Mouse (Mus musculus): ENCODE data around the gene Kcnb1. TPM values are rescaled to one million over a fixed set of nuclear protein-coding genes. Genes with fewer than 3 reads are reported as not detected.

The Kcnb1 gene
- polyA plus RNA-seq, 1 experiment from 2014 or later = 0.55 TPM

GRCm38 (mm10) chr2:167061381-167062034 is 128.4 kb downstream of the Kcnb1 start:
- DNase-seq (ENCODE audit: low spot score) = peak; percentile 13

GRCm38 (mm10) chr2:167060761-167061160 is 129.2 kb downstream of the Kcnb1 start:
- no peak for DNase-seq (ENCODE audit: low spot score)

- DNase-seq (ENCODE audit: low spot score) = no peak
Observed at GRCm38 (mm10) chr2:167060360-167060759, 129.6 kb downstream of the Kcnb1 start.

- no peak for DNase-seq (ENCODE audit: low spot score)
Observed at GRCm38 (mm10) chr2:167059960-167060359, 130.0 kb downstream of the Kcnb1 start.

- no peak for DNase-seq (ENCODE audit: low spot score)
Observed at GRCm38 (mm10) chr2:167059536-167059935, 130.4 kb downstream of the Kcnb1 start.

- DNase-seq (ENCODE audit: low spot score) = no peak
Observed at GRCm38 (mm10) chr2:167058814-167059387, 131.1 kb downstream of the Kcnb1 start.

- peak; percentile 14 for DNase-seq (ENCODE audit: low spot score)
Observed at GRCm38 (mm10) chr2:167058201-167058600, 131.8 kb downstream of the Kcnb1 start.

- no peak for DNase-seq (ENCODE audit: low spot score)
Observed at GRCm38 (mm10) chr2:167056942-167057323, 133.0 kb downstream of the Kcnb1 start.

GRCm38 (mm10) chr2:167056210-167056941 is 133.6 kb downstream of the Kcnb1 start:
- no peak for DNase-seq (ENCODE audit: low spot score)

GRCm38 (mm10) chr2:167055386-167055785 is 134.6 kb downstream of the Kcnb1 start:
- DNase-seq (ENCODE audit: low spot score) = no peak

- DNase-seq (ENCODE audit: low spot score) = no peak
Observed at GRCm38 (mm10) chr2:167053127-167053844, 136.7 kb downstream of the Kcnb1 start.

GRCm38 (mm10) chr2:167048698-167049358 is 141.1 kb downstream of the Kcnb1 start:
- no peak for DNase-seq (ENCODE audit: low spot score)

- DNase-seq (ENCODE audit: low spot score) = no peak
Observed at GRCm38 (mm10) chr2:167048223-167048622, 141.7 kb downstream of the Kcnb1 start.

Other genes starting within 250 kb of the Kcnb1 start
- 44.0 and 44.8 TPM in 2 replicates for gene Stau1, start 193.9 kb downstream of the Kcnb1 start, polyA plus RNA-seq (2015; fragmentation: Nextera tagmentation; extraction: Ambion mirVana)
- 51.6 and 56.4 TPM in 2 replicates for gene Ddx27, start 175.0 kb downstream of the Kcnb1 start, polyA plus RNA-seq (2015; fragmentation: Nextera tagmentation; extraction: Ambion mirVana)
- gene Znfx1, start 127.1 kb downstream of the Kcnb1 start, polyA plus RNA-seq (2015; fragmentation: Nextera tagmentation; extraction: Ambion mirVana) = 10.5 TPM in 2 replicates
- gene Ptgis, start 50.4 kb upstream of the Kcnb1 start, polyA plus RNA-seq (2015; fragmentation: Nextera tagmentation; extraction: Ambion mirVana) = 1.7 and 2.2 TPM in 2 replicates
- gene B4galt5, start 159.0 kb upstream of the Kcnb1 start, polyA plus RNA-seq (2015; fragmentation: Nextera tagmentation; extraction: Ambion mirVana) = 4.6 and 5.8 TPM in 2 replicates
- gene Slc9a8, start 231.6 kb upstream of the Kcnb1 start, polyA plus RNA-seq (2015; fragmentation: Nextera tagmentation; extraction: Ambion mirVana) = 17.9 and 19.7 TPM in 2 replicates